Mouse (Mus musculus) heart, embryonic 12.5 days (tissue): ENCODE results near the gene Peli1. TPM values are rescaled to one million over a fixed set of nuclear protein-coding genes. Genes with fewer than 3 reads are reported as not detected.
A peak's percentile ranks its signal among the peaks of the same experiment; 100 is the strongest.

Source experiments
- ATAC-seq: fragments of 200-750 bp; cut with Nextera tagmentation; 2 replicates; pipeline ENCODE4 v1.8.0; 2017; ENCODE audit warnings: moderate TSS enrichment, moderate library complexity; ENCODE audit not compliant: insufficient number of reproducible peaks, low FRiP score
- H3K27ac ChIP-seq: fragments of 300-500 bp; sonication (generic); 2 replicates; pipeline ENCODE4 v1.5.1; 2016; ENCODE audit warnings: mild to moderate bottlenecking, moderate library complexity; ENCODE audit not compliant: poor library complexity, severe bottlenecking
- H3K27me3 ChIP-seq: fragments of 300-500 bp; sonication (generic); replicated peaks from 2 replicates; pipeline ENCODE4 v1.6.1; 2016; ENCODE audit warnings: mild to moderate bottlenecking, moderate library complexity
- H3K36me3 ChIP-seq: fragments of 300-500 bp; sonication (generic); 2 replicates; pipeline ENCODE4 v1.6.1; 2016; ENCODE audit warnings: mild to moderate bottlenecking, moderate library complexity
- H3K4me1 ChIP-seq: fragments of 300-500 bp; sonication (generic); replicated peaks from 2 replicates; pipeline ENCODE4 v1.6.1; 2016; ENCODE audit warnings: mild to moderate bottlenecking
- H3K4me2 ChIP-seq: fragments of 300-500 bp; sonication (generic); 2 replicates; pipeline ENCODE4 v1.6.1; 2016; ENCODE audit warnings: mild to moderate bottlenecking, moderate library complexity
- H3K4me3 ChIP-seq: fragments of 300-500 bp; sonication (generic); 2 replicates; pipeline ENCODE4 v1.5.1; 2016; ENCODE audit warnings: mild to moderate bottlenecking
- H3K9ac ChIP-seq: fragments of 300-500 bp; sonication (generic); 2 replicates; pipeline ENCODE4 v1.6.1; 2016; ENCODE audit warnings: mild to moderate bottlenecking, moderate library complexity
- H3K9me3 ChIP-seq: fragments of 300-500 bp; sonication (generic); replicated peaks from 2 replicates; pipeline ENCODE4 v1.6.1; 2016; ENCODE audit warnings: mild to moderate bottlenecking, moderate library complexity
- WGBS: fragments of 180-500 bp; shearing (Covaris S2); methylation state at CpG from one replicate; pipeline ENCODE4 v1.1.7; 2016; 5-methylcytosine and 5-hydroxymethylcytosine counted together
- polyA plus RNA-seq: library from polyadenylated mRNA; unstranded; fragments of >200 nt; fragmentation: Nextera tagmentation; extraction: Ambion mirVana; gene quantifications from 2 replicates; pipeline ENCODE4 v1.2.1, GENCODE M21; 2016

The Peli1 gene
- 31.0 and 32.1 TPM in 2 replicates for polyA plus RNA-seq

- WGBS, result under 1% methylated on average over 24 of the region's 24 CpGs
- peak within 1 kb of the TSS; percentile 100 for H3K27ac ChIP-seq
Observed at GRCm38 (mm10) chr11:21091067-21091427, at the start of gene Peli1. Gene Peli1 (plus strand): TSS chr11:21091291.

GRCm38 (mm10) chr11:21042590-21042989 is 48.5 kb upstream of the Peli1 start:
- Histone ChIP-seq H3K27me3 (no peaks in the 10 kb centered on the region), H3K4me2 (no peak overlapping the region), H3K36me3 (no peaks in the 10 kb centered on the region), H3K27ac (no peak overlapping the region), H3K9me3 (no peaks in the 10 kb centered on the region), H3K9ac (no peak overlapping the region), H3K4me3 (no peak overlapping the region), H3K4me1 (peaks cover 10% of the 10 kb centered on the region)
- 76% methylated on average over 5 of the region's 5 CpGs for WGBS
- ATAC-seq, result no peak

More at GRCm38 (mm10) chr11:21091067-21091427, at the start of gene Peli1:
- Histone ChIP-seq H3K4me1 (peaks cover 10% of the 10 kb centered on the region), H3K36me3 (no peaks in the 10 kb centered on the region), H3K27me3 (no peaks in the 10 kb centered on the region), H3K4me2 (peak within 1 kb of the TSS; percentile 81), H3K4me3 (peak within 1 kb of the TSS; percentile 96), H3K9ac (peak within 1 kb of the TSS; percentile 99), H3K9me3 (no peaks in the 10 kb centered on the region)
- ATAC-seq, result peak; percentile 100

GRCm38 (mm10) chr11:21046188-21046587 is 44.9 kb upstream of the Peli1 start:
- no peaks in the 10 kb centered on the region for H3K4me1 ChIP-seq
- WGBS, result 88% methylated on average over 2 of the region's 2 CpGs
- no peaks in the 10 kb centered on the region for H3K9me3 ChIP-seq
- H3K27ac ChIP-seq, result no peak overlapping the region
- no peak overlapping the region for H3K4me3 ChIP-seq
- H3K4me2 ChIP-seq, result no peak overlapping the region
- H3K9ac ChIP-seq, result no peak overlapping the region
- no peaks in the 10 kb centered on the region for H3K36me3 ChIP-seq
- H3K27me3 ChIP-seq, result no peaks in the 10 kb centered on the region
- no peak for ATAC-seq

GRCm38 (mm10) chr11:21047921-21048320 is 43.2 kb upstream of the Peli1 start:
- no peak for ATAC-seq
- H3K27me3 ChIP-seq, result no peaks in the 10 kb centered on the region
- 56% methylated on average over 2 of the region's 2 CpGs for WGBS
- H3K4me1 ChIP-seq, result no peaks in the 10 kb centered on the region
- H3K36me3 ChIP-seq, result no peaks in the 10 kb centered on the region
- H3K27ac ChIP-seq, result no peak overlapping the region
- no peak overlapping the region for H3K9ac ChIP-seq
- no peak overlapping the region for H3K4me3 ChIP-seq
- H3K9me3 ChIP-seq, result no peaks in the 10 kb centered on the region
- H3K4me2 ChIP-seq, result no peak overlapping the region

- Histone ChIP-seq H3K4me2 (no peak overlapping the region), H3K27me3 (no peaks in the 10 kb centered on the region), H3K4me1 (no peaks in the 10 kb centered on the region), H3K27ac (no peak overlapping the region), H3K9ac (no peak overlapping the region), H3K9me3 (no peaks in the 10 kb centered on the region), H3K36me3 (no peaks in the 10 kb centered on the region), H3K4me3 (no peak overlapping the region)
- no peak for ATAC-seq
- WGBS, result 83% methylated on average over 9 of the region's 9 CpGs
Observed at GRCm38 (mm10) chr11:21051716-21052115, 39.4 kb upstream of the Peli1 start.

- Histone ChIP-seq H3K4me3 (no peak overlapping the region), H3K27me3 (no peaks in the 10 kb centered on the region), H3K27ac (no peak overlapping the region), H3K4me2 (no peak overlapping the region), H3K36me3 (no peaks in the 10 kb centered on the region), H3K9me3 (no peaks in the 10 kb centered on the region), H3K4me1 (peaks cover 6% of the 10 kb centered on the region), H3K9ac (no peak overlapping the region)
- no peak for ATAC-seq
Observed at GRCm38 (mm10) chr11:21054587-21054986, 36.5 kb upstream of the Peli1 start.

GRCm38 (mm10) chr11:21056109-21056850 is 34.8 kb upstream of the Peli1 start:
- 85% methylated on average over 13 of the region's 13 CpGs for WGBS
- Histone ChIP-seq H3K9ac (no peak overlapping the region), H3K27ac (no peak overlapping the region), H3K4me3 (no peak overlapping the region), H3K9me3 (no peaks in the 10 kb centered on the region), H3K4me2 (no peak overlapping the region), H3K27me3 (no peaks in the 10 kb centered on the region), H3K4me1 (peaks cover 16% of the 10 kb centered on the region), H3K36me3 (no peaks in the 10 kb centered on the region)
- ATAC-seq, result no peak

- Histone ChIP-seq H3K4me2 (no peak overlapping the region), H3K4me1 (peaks cover 20% of the 10 kb centered on the region), H3K36me3 (no peaks in the 10 kb centered on the region), H3K9ac (no peak overlapping the region), H3K27me3 (no peaks in the 10 kb centered on the region), H3K9me3 (no peaks in the 10 kb centered on the region), H3K4me3 (no peak overlapping the region), H3K27ac (no peak overlapping the region)
- WGBS, result 67% methylated on average over 17 of the region's 17 CpGs
- ATAC-seq, result no peak
Observed at GRCm38 (mm10) chr11:21057511-21058414, 33.3 kb upstream of the Peli1 start.

- Histone ChIP-seq H3K27ac (no peak overlapping the region), H3K4me3 (no peak overlapping the region), H3K4me1 (peaks cover 20% of the 10 kb centered on the region), H3K9ac (no peak overlapping the region), H3K27me3 (no peaks in the 10 kb centered on the region), H3K36me3 (no peaks in the 10 kb centered on the region), H3K9me3 (no peaks in the 10 kb centered on the region), H3K4me2 (no peak overlapping the region)
- no peak for ATAC-seq
- 77% methylated on average over 5 of the region's 5 CpGs for WGBS
Observed at GRCm38 (mm10) chr11:21058415-21058781, 32.7 kb upstream of the Peli1 start.

GRCm38 (mm10) chr11:21060386-21061074 is 30.6 kb upstream of the Peli1 start:
- H3K4me1 ChIP-seq, result peaks cover 20% of the 10 kb centered on the region
- no peak overlapping the region for H3K9ac ChIP-seq
- H3K27ac ChIP-seq, result no peak overlapping the region
- no peaks in the 10 kb centered on the region for H3K27me3 ChIP-seq
- no peaks in the 10 kb centered on the region for H3K36me3 ChIP-seq
- H3K4me2 ChIP-seq, result no peak overlapping the region
- WGBS, result 68% methylated on average over 7 of the region's 7 CpGs
- H3K9me3 ChIP-seq, result no peaks in the 10 kb centered on the region
- no peak overlapping the region for H3K4me3 ChIP-seq
- no peak for ATAC-seq

GRCm38 (mm10) chr11:21061075-21061403 is 30.1 kb upstream of the Peli1 start:
- WGBS, result 76% methylated on average over 8 of the region's 8 CpGs
- Histone ChIP-seq H3K27ac (no peak overlapping the region), H3K4me2 (no peak overlapping the region), H3K36me3 (no peaks in the 10 kb centered on the region), H3K4me1 (peaks cover 20% of the 10 kb centered on the region), H3K9ac (no peak overlapping the region), H3K4me3 (no peak overlapping the region), H3K27me3 (no peaks in the 10 kb centered on the region), H3K9me3 (no peaks in the 10 kb centered on the region)
- no peak for ATAC-seq
